Mouse (Mus musculus) heart, embryonic 10.5 days (tissue): ENCODE data around the gene Adam21. TPM values are rescaled to one million over a fixed set of nuclear protein-coding genes. Genes with fewer than 3 reads are reported as not detected.
"Not testable (repeated sequence)": the region's sequence is repeated elsewhere in the genome, so short reads cannot be mapped to it uniquely, and the experiment has no call there.

Experiments used
- DNase-seq: peaks from one replicate; pipeline ENCODE4 v3.0.0-alpha.2; 2017; ENCODE audit warnings: low spot score
- H3K27ac ChIP-seq: fragments of 300-500 bp; sonication (generic); 2 replicates; pipeline ENCODE4 v1.5.1; 2016; ENCODE audit warnings: mild to moderate bottlenecking
- H3K27me3 ChIP-seq: fragments of 300-500 bp; sonication (generic); 2 replicates; pipeline ENCODE4 v1.6.1; 2016; ENCODE audit warnings: mild to moderate bottlenecking; ENCODE audit not compliant: poor library complexity, insufficient read depth, severe bottlenecking
- H3K36me3 ChIP-seq: fragments of 300-500 bp; sonication (generic); 2 replicates; pipeline ENCODE4 v1.6.1; 2016; ENCODE audit warnings: mild to moderate bottlenecking, moderate library complexity
- H3K4me1 ChIP-seq: fragments of 300-500 bp; sonication (generic); 2 replicates; pipeline ENCODE4 v1.6.1; 2016; ENCODE audit warnings: mild to moderate bottlenecking
- H3K4me3 ChIP-seq: fragments of 300-500 bp; sonication (generic); 2 replicates; pipeline ENCODE4 v1.5.1; 2016; ENCODE audit warnings: mild to moderate bottlenecking, moderate library complexity
- H3K9me3 ChIP-seq: fragments of 300-500 bp; sonication (generic); 2 replicates; pipeline ENCODE4 v1.6.1; 2016; ENCODE audit warnings: mild to moderate bottlenecking, moderate library complexity
- WGBS: fragments of 180-500 bp; shearing (Covaris S2); methylation state at CpG from one replicate; pipeline ENCODE4 v1.1.7; 2016; 5-methylcytosine and 5-hydroxymethylcytosine counted together
- polyA plus RNA-seq: library from polyadenylated mRNA; unstranded; fragments of >200 nt; fragmentation: Nextera tagmentation; extraction: Ambion mirVana; gene quantifications from 2 replicates; pipeline ENCODE4 v1.2.1, GENCODE M21; 2016

The Adam21 gene
- polyA plus RNA-seq, 1 experiment from 2014 or later, result 0.36 TPM

DNA sequence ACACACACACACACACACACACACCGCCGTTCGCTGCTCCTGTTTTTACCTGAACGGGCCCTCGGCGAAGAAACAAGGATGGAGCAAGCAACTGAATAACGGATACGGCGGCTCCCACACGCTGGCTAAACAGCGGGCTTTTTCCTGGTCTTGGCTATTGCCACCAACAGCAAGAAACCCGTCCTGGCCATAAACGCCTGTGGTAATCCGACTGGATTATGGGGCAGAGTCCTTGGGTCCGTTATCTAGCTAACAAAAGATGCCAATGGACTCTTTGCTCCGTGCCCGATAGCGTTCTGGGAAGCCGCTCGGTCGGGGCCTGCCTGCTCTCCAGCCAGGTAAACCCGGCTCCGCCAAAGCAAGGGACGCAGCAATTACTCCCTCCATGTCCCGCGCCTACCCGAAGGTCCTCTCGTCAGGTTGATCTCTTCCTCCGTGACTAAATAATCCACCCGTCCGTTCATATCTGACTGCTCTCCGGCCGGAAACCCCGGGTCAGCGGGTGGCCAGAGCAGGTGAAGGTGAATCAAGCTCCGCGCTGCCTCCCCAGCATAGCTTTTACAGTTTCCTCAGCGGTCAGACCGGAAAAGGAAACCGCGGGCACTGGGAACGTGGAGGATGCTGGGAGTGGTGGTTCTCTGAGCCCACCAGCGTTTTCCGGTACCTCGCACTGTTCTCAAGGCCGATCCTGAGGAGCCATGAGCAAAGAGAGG, 35.8 kb downstream of the Adam21 start, which contains the start of the genes Gm20498 and Synj2bp:
Gm20498 (minus strand) TSS at position 590 of the 713 bp plus-strand sequence.
Synj2bp (minus strand) TSS at position 596 of the 713 bp plus-strand sequence.
- H3K27ac ChIP-seq, result peak within 1 kb of the TSS; percentile 91

DNA sequence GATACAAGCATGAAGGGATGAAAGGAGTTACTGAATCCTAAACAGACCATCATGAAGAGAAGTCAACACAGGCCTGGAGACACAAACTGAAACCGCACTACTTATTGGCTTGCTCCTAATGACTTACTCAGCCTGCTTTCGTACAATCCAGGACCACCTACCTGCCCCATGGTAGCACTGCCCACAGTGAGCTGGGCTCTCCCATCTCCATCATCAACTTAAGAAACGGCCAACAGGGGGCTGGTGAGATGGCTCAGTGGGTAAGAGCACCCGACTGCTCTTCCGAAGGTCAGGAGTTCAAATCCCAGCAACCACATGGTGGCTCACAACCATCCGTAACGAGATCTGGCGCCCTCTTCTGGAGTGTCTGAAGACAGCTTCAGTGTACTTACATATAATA, 37.7 kb downstream of the Adam21 start:
- 73% methylated on average over 8 of the region's 8 CpGs for WGBS
- not testable (repeated sequence) for H3K4me1 ChIP-seq, H3K36me3 ChIP-seq, H3K4me3 ChIP-seq, H3K27ac ChIP-seq, H3K9me3 ChIP-seq, H3K27me3 ChIP-seq, DNase-seq

More for the DNA sequence above, 35.8 kb downstream of the Adam21 start, which contains the start of the genes Gm20498 and Synj2bp:
- Histone ChIP-seq H3K27me3 (no peaks in the 10 kb centered on the region), H3K36me3 (no peaks in the 10 kb centered on the region), H3K4me1 (peaks cover 8% of the 10 kb centered on the region; the same call in 1 of the 2 replicates), H3K4me3 (peak within 1 kb of the TSS; percentile 83), H3K9me3 (no peaks in the 10 kb centered on the region)
- under 1% methylated on average over 46 of the region's 46 CpGs for WGBS
- DNase-seq, result peak; percentile 95

Other genes starting within 250 kb of the Adam21 start
- gene Slc8a3, start 235.3 kb downstream of the Adam21 start, polyA plus RNA-seq, result 0.27 and 0.48 TPM in 2 replicates
- gene Gm4787, start 189.0 kb downstream of the Adam21 start, polyA plus RNA-seq, result 0.15 and 0.25 TPM in 2 replicates
- 0.25 and 0.41 TPM in 2 replicates for gene Adam4, start 146.5 kb downstream of the Adam21 start, polyA plus RNA-seq
- gene Cox16, start 83.3 kb downstream of the Adam21 start, polyA plus RNA-seq, result 94.2 and 106 TPM in 2 replicates
- gene Gm20498, start 35.6 kb downstream of the Adam21 start, polyA plus RNA-seq, result 34.4 and 36.2 TPM in 2 replicates
- 33.0 and 38.2 TPM in 2 replicates for gene Synj2bp, start 35.6 kb downstream of the Adam21 start, polyA plus RNA-seq
- 67.5 and 84.0 TPM in 2 replicates for gene Med6, start 26.5 kb upstream of the Adam21 start, polyA plus RNA-seq
- 2.0 and 2.2 TPM in 2 replicates for gene Ttc9, start 62.8 kb upstream of the Adam21 start, polyA plus RNA-seq
- 0.21 and 0.59 TPM in 2 replicates for gene Map3k9, start 212.7 kb upstream of the Adam21 start, polyA plus RNA-seq